Mouse (Mus musculus) right cerebral cortex, adult 18-20 months (tissue): Measurements from ENCODE around the gene Git2.
A peak's percentile ranks its signal among the peaks of the same experiment; 100 is the strongest.

Experiments
- DNase-seq: peaks from one replicate; pipeline ENCODE4 v3.0.0; 2022; ENCODE audit warnings: mixed read lengths

The Git2 gene

GRCm38 (mm10) chr5:114680676-114681285 lies 94.5 kb downstream of the Git2 start:
- DNase-seq: no peak

- DNase-seq: peak; percentile 43
Observed at GRCm38 (mm10) chr5:114679841-114680591, 95.3 kb downstream of the Git2 start.
